Mouse (Mus musculus): ENCODE data around the gene Kel. TPM values are rescaled to one million over a fixed set of nuclear protein-coding genes. Genes with fewer than 3 reads are reported as not detected.
A peak's percentile ranks its signal among the peaks of the same experiment; 100 is the strongest.

Gene Kel
- polyA plus RNA-seq, 1 experiment = not detected

DNA sequence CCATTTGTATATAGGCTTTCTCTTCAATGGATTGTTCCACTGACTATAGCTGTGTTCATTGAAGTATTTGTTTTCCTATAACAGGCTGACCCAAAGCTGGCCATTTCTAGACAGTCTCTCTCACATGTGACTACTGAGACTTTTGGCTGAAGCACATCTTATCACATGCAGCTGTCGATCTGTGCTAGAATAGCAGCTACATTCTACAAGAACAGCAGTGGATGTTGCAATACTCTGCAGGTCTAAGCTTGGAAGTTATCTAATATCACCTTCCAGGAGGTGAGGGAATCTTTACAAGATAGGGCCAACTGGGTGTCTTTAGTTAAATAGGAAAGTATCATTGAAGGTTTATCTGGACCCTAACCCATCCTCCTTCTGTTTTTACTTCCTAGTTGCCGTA lies 17.3 kb upstream of the Kel start:
- no peaks in the 10 kb centered on the region for H3K27me3 ChIP-seq (ENCODE audit: control insufficient read depth, insufficient read depth, insufficient read length)
- TF ChIP-seq USF1 (IDR thresholded peaks at IDR 0.05; ENCODE audit: low read depth) (no peak), MYOG (IDR thresholded peaks at IDR 0.05; ENCODE audit: control insufficient read depth, extremely low read depth, insufficient read length) (no peak), CTCF (IDR thresholded peaks at IDR 0.05; ENCODE audit: control insufficient read depth, insufficient read depth, insufficient read length) (no peak), MYOD1 (IDR thresholded peaks at IDR 0.05; ENCODE audit: control insufficient read depth, insufficient read length, low read depth) (no peak), FOSL1 (IDR thresholded peaks at IDR 0.05; ENCODE audit: insufficient read depth, low read length, poor library complexity, severe bottlenecking) (no peak), MAX (IDR thresholded peaks at IDR 0.05) (no peak), CEBPB (IDR thresholded peaks at IDR 0.05; ENCODE audit: low read depth) (no peak)
- no peaks in the 10 kb centered on the region for H3K79me2 ChIP-seq (ENCODE audit: control insufficient read depth, insufficient read depth)
- no peak overlapping the region for H3K4me3 ChIP-seq (ENCODE audit: insufficient read depth, poor library complexity, severe bottlenecking)
- H3K79me3 ChIP-seq (ENCODE audit: low read depth) = no peaks in the 10 kb centered on the region
- no peaks in the 10 kb centered on the region for H3K36me3 ChIP-seq (ENCODE audit: control insufficient read depth, insufficient read depth)
- H3ac ChIP-seq (ENCODE audit: control insufficient read depth, insufficient read length, low read depth) = no peak overlapping the region

- no peak overlapping the region for H3K4me3 ChIP-seq (ENCODE audit: insufficient read depth, poor library complexity, severe bottlenecking)
- H3K27me3 ChIP-seq (ENCODE audit: control insufficient read depth, insufficient read depth, insufficient read length) = no peaks in the 10 kb centered on the region
- no peaks in the 10 kb centered on the region for H3K79me3 ChIP-seq (ENCODE audit: low read depth)
- H3K79me2 ChIP-seq (ENCODE audit: control insufficient read depth, insufficient read depth) = no peaks in the 10 kb centered on the region
- no peak overlapping the region for H3ac ChIP-seq (ENCODE audit: control insufficient read depth, insufficient read length, low read depth)
- TF ChIP-seq MYOG (IDR thresholded peaks at IDR 0.05; ENCODE audit: control insufficient read depth, extremely low read depth, insufficient read length) = no peak
- TF ChIP-seq MYOD1 (IDR thresholded peaks at IDR 0.05; ENCODE audit: control insufficient read depth, insufficient read length, low read depth) = no peak
- TF ChIP-seq USF1 (IDR thresholded peaks at IDR 0.05; ENCODE audit: low read depth) = no peak
- no peak for TF ChIP-seq FOSL1 (IDR thresholded peaks at IDR 0.05; ENCODE audit: insufficient read depth, low read length, poor library complexity, severe bottlenecking)
- no peak for TF ChIP-seq CTCF (IDR thresholded peaks at IDR 0.05; ENCODE audit: control insufficient read depth, insufficient read depth, insufficient read length)
- TF ChIP-seq CEBPB (IDR thresholded peaks at IDR 0.05; ENCODE audit: low read depth) = no peak
- no peak for TF ChIP-seq MAX (IDR thresholded peaks at IDR 0.05)
- H3K36me3 ChIP-seq (ENCODE audit: control insufficient read depth, insufficient read depth) = no peaks in the 10 kb centered on the region
Observed at GRCm38 (mm10) chr6:41710281-41710680, 6.1 kb upstream of the Kel start.

- Histone ChIP-seq H3ac (ENCODE audit: control insufficient read depth, insufficient read length, low read depth) (no peak overlapping the region), H3K36me3 (ENCODE audit: control insufficient read depth, insufficient read depth) (no peaks in the 10 kb centered on the region), H3K79me3 (ENCODE audit: low read depth) (no peaks in the 10 kb centered on the region), H3K79me2 (ENCODE audit: control insufficient read depth, insufficient read depth) (no peaks in the 10 kb centered on the region), H3K4me3 (ENCODE audit: insufficient read depth, poor library complexity, severe bottlenecking) (no peak overlapping the region), H3K27me3 (ENCODE audit: control insufficient read depth, insufficient read depth, insufficient read length) (no peaks in the 10 kb centered on the region)
- no peak for TF ChIP-seq FOSL1 (IDR thresholded peaks at IDR 0.05; ENCODE audit: insufficient read depth, low read length, poor library complexity, severe bottlenecking)
- no peak for TF ChIP-seq MAX (IDR thresholded peaks at IDR 0.05)
- TF ChIP-seq MYOG (IDR thresholded peaks at IDR 0.05; ENCODE audit: control insufficient read depth, extremely low read depth, insufficient read length) = no peak
- no peak for TF ChIP-seq CEBPB (IDR thresholded peaks at IDR 0.05; ENCODE audit: low read depth)
- TF ChIP-seq MYOD1 (IDR thresholded peaks at IDR 0.05; ENCODE audit: control insufficient read depth, insufficient read length, low read depth) = no peak
Observed at GRCm38 (mm10) chr6:41706275-41706674, 2.1 kb upstream of the Kel start.

GRCm38 (mm10) chr6:41702928-41703327 lies 1.2 kb downstream of the Kel start:
- H3K79me2 ChIP-seq (ENCODE audit: control insufficient read depth, insufficient read depth) = no peaks in the 10 kb centered on the region
- no peaks in the 10 kb centered on the region for H3K36me3 ChIP-seq (ENCODE audit: control insufficient read depth, insufficient read depth)
- H3ac ChIP-seq (ENCODE audit: control insufficient read depth, insufficient read length, low read depth) = no peak overlapping the region
- no peaks in the 10 kb centered on the region for H3K79me3 ChIP-seq (ENCODE audit: low read depth)
- no peak for TF ChIP-seq CTCF (IDR thresholded peaks at IDR 0.05; ENCODE audit: control insufficient read depth, insufficient read depth, insufficient read length)
- no peak for TF ChIP-seq MYOD1 (IDR thresholded peaks at IDR 0.05; ENCODE audit: control insufficient read depth, insufficient read length, low read depth)
- no peak for TF ChIP-seq USF1 (IDR thresholded peaks at IDR 0.05; ENCODE audit: low read depth)
- TF ChIP-seq FOSL1 (IDR thresholded peaks at IDR 0.05; ENCODE audit: insufficient read depth, low read length, poor library complexity, severe bottlenecking) = no peak
- no peak for TF ChIP-seq CEBPB (IDR thresholded peaks at IDR 0.05; ENCODE audit: low read depth)
- no peak overlapping the region for H3K4me3 ChIP-seq (ENCODE audit: insufficient read depth, poor library complexity, severe bottlenecking)
- no peaks in the 10 kb centered on the region for H3K27me3 ChIP-seq (ENCODE audit: control insufficient read depth, insufficient read depth, insufficient read length)

DNA sequence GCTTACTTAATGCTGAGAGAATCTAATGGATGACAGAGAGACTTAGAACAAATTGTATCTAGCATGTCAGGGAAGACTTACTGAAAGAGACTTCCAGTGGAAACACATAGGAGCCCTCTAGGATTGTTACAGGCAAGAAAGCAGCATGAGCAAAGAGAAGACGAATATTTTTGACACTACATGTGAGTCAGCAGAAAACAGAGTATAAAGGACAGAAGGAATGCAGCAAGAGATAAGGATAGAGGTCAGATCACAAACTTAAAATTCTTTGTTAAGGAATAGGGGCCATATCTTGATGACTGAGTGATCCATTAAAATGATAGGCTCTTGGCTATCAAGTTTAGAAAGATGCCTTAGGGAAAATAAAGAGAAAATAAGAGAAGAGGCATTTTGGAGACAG lies 2.9 kb downstream of the Kel start:
- Histone ChIP-seq H3K4me3 (ENCODE audit: insufficient read depth, poor library complexity, severe bottlenecking) (no peak overlapping the region), H3K36me3 (ENCODE audit: control insufficient read depth, insufficient read depth) (no peaks in the 10 kb centered on the region), H3K79me2 (ENCODE audit: control insufficient read depth, insufficient read depth) (no peaks in the 10 kb centered on the region), H3ac (ENCODE audit: control insufficient read depth, insufficient read length, low read depth) (no peak overlapping the region), H3K79me3 (ENCODE audit: low read depth) (no peaks in the 10 kb centered on the region), H3K27me3 (ENCODE audit: control insufficient read depth, insufficient read depth, insufficient read length) (no peaks in the 10 kb centered on the region)
- TF ChIP-seq CTCF (IDR thresholded peaks at IDR 0.05; ENCODE audit: control insufficient read depth, insufficient read depth, insufficient read length) (no peak), MAX (IDR thresholded peaks at IDR 0.05) (no peak), CEBPB (IDR thresholded peaks at IDR 0.05; ENCODE audit: low read depth) (no peak), MYOG (IDR thresholded peaks at IDR 0.05; ENCODE audit: control insufficient read depth, extremely low read depth, insufficient read length) (no peak), USF1 (IDR thresholded peaks at IDR 0.05; ENCODE audit: low read depth) (no peak), MYOD1 (IDR thresholded peaks at IDR 0.05; ENCODE audit: control insufficient read depth, insufficient read length, low read depth) (no peak), FOSL1 (IDR thresholded peaks at IDR 0.05; ENCODE audit: insufficient read depth, low read length, poor library complexity, severe bottlenecking) (no peak)

GRCm38 (mm10) chr6:41694407-41694806 lies 9.7 kb downstream of the Kel start:
- no peaks in the 10 kb centered on the region for H3K36me3 ChIP-seq (ENCODE audit: control insufficient read depth, insufficient read depth)
- H3K79me3 ChIP-seq (ENCODE audit: low read depth) = no peaks in the 10 kb centered on the region
- no peak for TF ChIP-seq MYOG (IDR thresholded peaks at IDR 0.05; ENCODE audit: control insufficient read depth, extremely low read depth, insufficient read length)
- no peak for TF ChIP-seq CTCF (IDR thresholded peaks at IDR 0.05; ENCODE audit: control insufficient read depth, insufficient read depth, insufficient read length)
- no peak for TF ChIP-seq MAX (IDR thresholded peaks at IDR 0.05)
- peak; percentile 15 for TF ChIP-seq FOSL1 (IDR thresholded peaks at IDR 0.05; ENCODE audit: insufficient read depth, low read length, poor library complexity, severe bottlenecking)
- TF ChIP-seq USF1 (IDR thresholded peaks at IDR 0.05; ENCODE audit: low read depth) = no peak
- TF ChIP-seq MYOD1 (IDR thresholded peaks at IDR 0.05; ENCODE audit: control insufficient read depth, insufficient read length, low read depth) = no peak
- no peak for TF ChIP-seq CEBPB (IDR thresholded peaks at IDR 0.05; ENCODE audit: low read depth)
- no peaks in the 10 kb centered on the region for H3K79me2 ChIP-seq (ENCODE audit: control insufficient read depth, insufficient read depth)
- H3ac ChIP-seq (ENCODE audit: control insufficient read depth, insufficient read length, low read depth) = no peak overlapping the region
- no peak overlapping the region for H3K4me3 ChIP-seq (ENCODE audit: insufficient read depth, poor library complexity, severe bottlenecking)
- no peaks in the 10 kb centered on the region for H3K27me3 ChIP-seq (ENCODE audit: control insufficient read depth, insufficient read depth, insufficient read length)

Measured in C2C12 (cell line).